Mouse (Mus musculus): ENCODE data around the gene Terf2. TPM values are rescaled to one million over a fixed set of nuclear protein-coding genes. Genes with fewer than 3 reads are reported as not detected.

The Terf2 gene
- total and polyA plus RNA-seq, 3 experiments = 24.9 to 76.8 (median 28.6) TPM

DNA sequence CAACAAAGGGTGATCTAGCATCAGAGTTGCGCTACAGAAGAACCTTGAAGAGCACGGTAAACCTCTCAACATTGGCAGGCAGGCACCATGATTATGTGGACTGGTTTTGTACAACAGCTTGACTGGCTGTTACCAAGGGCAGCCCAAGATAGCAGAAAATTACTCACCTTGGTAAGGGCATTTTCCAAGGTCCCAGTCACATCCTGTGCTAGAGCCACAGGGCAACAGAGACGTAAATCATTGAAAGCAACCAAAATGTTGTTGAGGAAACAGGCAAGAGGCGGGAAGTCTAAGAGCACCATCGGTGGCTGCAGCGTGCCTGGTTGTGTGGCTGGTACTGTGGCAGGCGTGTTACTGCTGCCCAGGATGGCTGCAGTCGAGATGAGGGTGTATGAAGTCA, 44.3 kb downstream of the Terf2 start:
- DNase-seq (ENCODE audit: low spot score) = no peak
- ATAC-seq (ENCODE audit: extremely low read depth, insufficient number of reproducible peaks, low FRiP score, poor library complexity, severe bottlenecking) = no peak
- H3K36me3 ChIP-seq (replicated peaks) = peaks cover 78% of the 10 kb centered on the region

DNA sequence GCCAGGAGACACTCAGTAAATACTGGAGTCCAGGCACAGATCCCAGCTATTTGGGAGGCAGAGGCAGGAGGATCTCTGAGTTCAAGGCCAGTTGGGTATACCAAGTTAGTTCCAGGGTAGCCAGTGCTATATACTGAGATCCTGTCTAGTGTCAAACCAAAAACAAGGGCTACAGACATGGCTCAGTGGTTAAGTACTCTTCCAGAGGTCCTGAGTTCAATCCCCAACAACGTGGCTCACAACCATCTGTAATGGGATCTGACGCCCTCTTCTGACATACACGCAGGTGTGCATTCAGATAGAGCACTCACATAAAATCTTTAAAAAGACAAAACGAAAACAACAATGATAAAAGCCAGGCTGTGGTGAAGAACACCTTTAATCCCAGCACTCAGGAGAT, 46.9 kb downstream of the Terf2 start:
- Histone ChIP-seq H3K4me1 (ENCODE audit: insufficient read depth, low read depth, low read length) (peaks cover 65% of the 10 kb centered on the region), H3K9me3 (replicated peaks) (no peaks in the 10 kb centered on the region), H3K36me3 (replicated peaks) (peaks cover 97% of the 10 kb centered on the region), H3K4me3 (ENCODE audit: low read depth, low read length) (peak overlapping the region; percentile 80; the same call in 1 of the 2 replicates), H3K27me3 (ENCODE audit: insufficient read depth, low read length) (no peaks in the 10 kb centered on the region)
- no peak for TF ChIP-seq GATA1 (IDR thresholded peaks at IDR 0.05; ENCODE audit: borderline replicate concordance, low read length)
- TF ChIP-seq CTCF (IDR thresholded peaks at IDR 0.05; ENCODE audit: low read depth, low read length) = no peak
- TF ChIP-seq TAL1 (conservative IDR thresholded peaks at IDR 0.05; ENCODE audit: low read depth, low read length) = no peak
- TF ChIP-seq POLR2AphosphoS5 (IDR thresholded peaks at IDR 0.05; ENCODE audit: insufficient replicate concordance, low read depth, low read length) = no peak
- no peak for TF ChIP-seq GATA2 (IDR thresholded peaks at IDR 0.05; ENCODE audit: borderline replicate concordance, low read depth, low read length)
- DNase-seq (ENCODE audit: low spot score) (no peak), ATAC-seq (ENCODE audit: extremely low read depth, insufficient number of reproducible peaks, low FRiP score, poor library complexity, severe bottlenecking) (no peak)

More for the DNA sequence above, 44.3 kb downstream of the Terf2 start:
- Histone ChIP-seq H3K9me3 (replicated peaks) (no peaks in the 10 kb centered on the region), H3K27me3 (ENCODE audit: insufficient read depth, low read length) (no peaks in the 10 kb centered on the region), H3K4me3 (ENCODE audit: low read depth, low read length) (no peak overlapping the region), H3K4me1 (ENCODE audit: insufficient read depth, low read depth, low read length) (peaks cover 58% of the 10 kb centered on the region)
- no peak for TF ChIP-seq TAL1 (conservative IDR thresholded peaks at IDR 0.05; ENCODE audit: low read depth, low read length)
- no peak for TF ChIP-seq POLR2AphosphoS5 (IDR thresholded peaks at IDR 0.05; ENCODE audit: insufficient replicate concordance, low read depth, low read length)
- no peak for TF ChIP-seq GATA1 (IDR thresholded peaks at IDR 0.05; ENCODE audit: borderline replicate concordance, low read length)
- TF ChIP-seq GATA2 (IDR thresholded peaks at IDR 0.05; ENCODE audit: borderline replicate concordance, low read depth, low read length) = no peak
- no peak for TF ChIP-seq CTCF (IDR thresholded peaks at IDR 0.05; ENCODE audit: low read depth, low read length)

GRCm38 (mm10) chr8:107048061-107048941, 48.0 kb downstream of the Terf2 start, which contains the start of gene Pdf:
Gene Pdf, minus strand, starts transcription at chr8:107048614.
- DNase-seq (ENCODE audit: low spot score) = peak; percentile 71

DNA sequence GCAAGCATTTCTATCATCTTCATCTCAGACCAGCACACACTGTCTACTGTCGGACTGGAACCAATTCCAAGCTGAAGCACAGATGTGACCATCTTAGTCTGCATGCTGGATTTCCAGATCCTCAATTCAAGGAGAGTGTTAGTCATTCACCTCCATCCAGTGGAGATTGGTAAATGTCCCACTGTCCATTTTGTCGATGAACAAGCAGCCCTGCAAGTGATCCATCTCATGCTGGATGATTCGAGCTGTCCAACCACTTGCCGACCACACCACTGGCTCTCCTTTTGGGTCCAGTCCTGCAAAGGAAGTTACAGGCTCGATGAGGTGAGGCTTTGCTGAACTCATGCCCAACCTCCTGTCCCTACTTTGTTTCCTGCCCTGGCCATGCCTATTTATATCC, 49.4 kb downstream of the Terf2 start:
- Histone ChIP-seq H3K36me3 (replicated peaks) (peaks cover 97% of the 10 kb centered on the region), H3K9me3 (replicated peaks) (no peaks in the 10 kb centered on the region), H3K4me1 (ENCODE audit: insufficient read depth, low read depth, low read length) (peaks cover 59% of the 10 kb centered on the region), H3K27me3 (ENCODE audit: insufficient read depth, low read length) (no peaks in the 10 kb centered on the region), H3K4me3 (ENCODE audit: low read depth, low read length) (peak overlapping the region; percentile 80; the same call in 1 of the 2 replicates)
- ATAC-seq (ENCODE audit: extremely low read depth, insufficient number of reproducible peaks, low FRiP score, poor library complexity, severe bottlenecking) (no peak), DNase-seq (ENCODE audit: low spot score) (no peak)
- TF ChIP-seq TAL1 (conservative IDR thresholded peaks at IDR 0.05; ENCODE audit: low read depth, low read length) (no peak), GATA2 (IDR thresholded peaks at IDR 0.05; ENCODE audit: borderline replicate concordance, low read depth, low read length) (no peak), POLR2AphosphoS5 (IDR thresholded peaks at IDR 0.05; ENCODE audit: insufficient replicate concordance, low read depth, low read length) (peak; percentile 73)

More at GRCm38 (mm10) chr8:107048061-107048941, 48.0 kb downstream of the Terf2 start, which contains the start of gene Pdf:
- peaks cover 97% of the 10 kb centered on the region for H3K36me3 ChIP-seq (replicated peaks)
- peak; percentile 66 for ATAC-seq (ENCODE audit: extremely low read depth, insufficient number of reproducible peaks, low FRiP score, poor library complexity, severe bottlenecking)
- H3K4me1 ChIP-seq (ENCODE audit: insufficient read depth, low read depth, low read length) = peaks cover 64% of the 10 kb centered on the region
- peak within 1 kb of the TSS; percentile 80 for H3K4me3 ChIP-seq (ENCODE audit: low read depth, low read length)
- no peaks in the 10 kb centered on the region for H3K9me3 ChIP-seq (replicated peaks)
- no peaks in the 10 kb centered on the region for H3K27me3 ChIP-seq (ENCODE audit: insufficient read depth, low read length)
- no peak for TF ChIP-seq CTCF (IDR thresholded peaks at IDR 0.05; ENCODE audit: low read depth, low read length)
- no peak for TF ChIP-seq GATA2 (IDR thresholded peaks at IDR 0.05; ENCODE audit: borderline replicate concordance, low read depth, low read length)
- TF ChIP-seq TAL1 (conservative IDR thresholded peaks at IDR 0.05; ENCODE audit: low read depth, low read length) = no peak
- no peak for TF ChIP-seq GATA1 (IDR thresholded peaks at IDR 0.05; ENCODE audit: borderline replicate concordance, low read length)
- TF ChIP-seq POLR2AphosphoS5 (IDR thresholded peaks at IDR 0.05; ENCODE audit: insufficient replicate concordance, low read depth, low read length) = no peak

GRCm38 (mm10) chr8:107045478-107045877, 50.9 kb downstream of the Terf2 start:
- Histone ChIP-seq H3K27me3 (ENCODE audit: insufficient read depth, low read length) (no peaks in the 10 kb centered on the region), H3K4me1 (ENCODE audit: insufficient read depth, low read depth, low read length) (peaks cover 52% of the 10 kb centered on the region), H3K9me3 (replicated peaks) (no peaks in the 10 kb centered on the region), H3K36me3 (replicated peaks) (peaks cover 97% of the 10 kb centered on the region), H3K4me3 (ENCODE audit: low read depth, low read length) (no peak overlapping the region)
- ATAC-seq (ENCODE audit: extremely low read depth, insufficient number of reproducible peaks, low FRiP score, poor library complexity, severe bottlenecking) (no peak), DNase-seq (ENCODE audit: low spot score) (no peak)
- no peak for TF ChIP-seq CTCF (IDR thresholded peaks at IDR 0.05; ENCODE audit: low read depth, low read length)
- no peak for TF ChIP-seq TAL1 (conservative IDR thresholded peaks at IDR 0.05; ENCODE audit: low read depth, low read length)
- no peak for TF ChIP-seq POLR2AphosphoS5 (IDR thresholded peaks at IDR 0.05; ENCODE audit: insufficient replicate concordance, low read depth, low read length)
- TF ChIP-seq GATA2 (IDR thresholded peaks at IDR 0.05; ENCODE audit: borderline replicate concordance, low read depth, low read length) = no peak
- TF ChIP-seq GATA1 (IDR thresholded peaks at IDR 0.05; ENCODE audit: borderline replicate concordance, low read length) = no peak

GRCm38 (mm10) chr8:107040632-107041031, 55.7 kb downstream of the Terf2 start:
- H3K4me3 ChIP-seq (ENCODE audit: low read depth, low read length) = no peak overlapping the region
- H3K4me1 ChIP-seq (ENCODE audit: insufficient read depth, low read depth, low read length) = peaks cover 12% of the 10 kb centered on the region; the same call in 1 of the 2 replicates
- DNase-seq (ENCODE audit: low spot score) (no peak), ATAC-seq (ENCODE audit: extremely low read depth, insufficient number of reproducible peaks, low FRiP score, poor library complexity, severe bottlenecking) (no peak)
- no peaks in the 10 kb centered on the region for H3K9me3 ChIP-seq (replicated peaks)
- H3K36me3 ChIP-seq (replicated peaks) = peaks cover 90% of the 10 kb centered on the region
- no peaks in the 10 kb centered on the region for H3K27me3 ChIP-seq (ENCODE audit: insufficient read depth, low read length)
- TF ChIP-seq POLR2AphosphoS5 (IDR thresholded peaks at IDR 0.05; ENCODE audit: insufficient replicate concordance, low read depth, low read length) = no peak
- no peak for TF ChIP-seq GATA1 (IDR thresholded peaks at IDR 0.05; ENCODE audit: borderline replicate concordance, low read length)
- no peak for TF ChIP-seq TAL1 (conservative IDR thresholded peaks at IDR 0.05; ENCODE audit: low read depth, low read length)
- TF ChIP-seq GATA2 (IDR thresholded peaks at IDR 0.05; ENCODE audit: borderline replicate concordance, low read depth, low read length) = no peak
- no peak for TF ChIP-seq CTCF (IDR thresholded peaks at IDR 0.05; ENCODE audit: low read depth, low read length)

All from G1E (cell line).